Mouse (Mus musculus): ENCODE data around the gene 1700020D05Rik.

DNA sequence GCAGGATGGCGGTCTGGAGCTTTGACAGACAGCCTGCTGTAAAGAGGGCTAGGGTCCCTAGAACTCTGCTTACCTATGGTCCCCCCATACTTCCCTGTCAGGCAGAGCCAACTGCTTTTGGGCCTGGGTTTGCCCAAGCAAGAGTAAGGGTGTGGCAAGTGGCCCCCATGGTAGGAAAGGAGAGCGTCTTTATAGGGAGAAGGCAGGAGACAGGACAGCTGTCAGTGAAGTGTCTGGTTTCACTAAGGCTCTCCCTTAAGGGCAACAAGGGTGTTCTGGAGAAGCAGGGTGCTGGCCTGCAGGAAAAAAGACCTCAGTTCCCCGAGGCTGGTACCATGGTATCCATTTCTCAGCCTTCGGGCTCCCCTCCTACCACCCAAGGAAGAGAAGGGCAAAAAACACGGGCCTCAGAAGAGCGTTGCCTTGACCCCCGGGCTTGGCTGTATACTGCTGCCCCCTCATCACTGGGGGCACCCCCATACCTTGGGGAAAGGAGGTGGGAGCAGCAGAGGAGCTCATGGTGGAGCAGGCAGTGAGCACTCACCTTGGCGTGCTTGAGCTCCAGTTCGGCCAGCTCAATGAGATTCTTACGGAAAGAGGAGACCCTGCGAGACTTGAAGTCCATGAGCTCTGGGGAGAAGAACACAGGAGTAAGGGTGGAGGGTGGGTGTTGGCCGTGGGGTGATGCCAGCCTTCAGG is 8.1 kb downstream of the 1700020D05Rik start:
- TF ChIP-seq FLI1 (IDR thresholded peaks at IDR 0.05; ENCODE audit: low read length) (no peak), GATA1 (IDR thresholded peaks at IDR 0.05; ENCODE audit: borderline replicate concordance, low read length) (no peak)
